Comparison of ENCODE assay signal across 8 mouse cellular contexts in the genomic region with DNA sequence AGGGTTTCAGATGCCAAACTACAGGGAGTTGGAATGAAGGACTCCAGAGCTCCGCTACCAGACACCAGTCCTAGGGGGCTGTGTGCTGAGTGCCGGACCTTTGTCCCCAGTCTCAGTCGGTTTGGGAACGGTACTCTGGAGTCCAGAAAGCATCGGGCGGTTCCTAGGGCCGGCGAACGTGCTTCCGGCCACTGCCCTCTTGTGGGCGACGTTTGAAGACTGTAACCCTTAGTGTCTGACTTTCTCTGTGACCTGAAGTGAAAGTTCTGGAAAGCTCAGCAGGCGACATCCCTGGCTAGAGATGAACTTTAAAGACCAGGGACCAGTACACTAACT. TPM values are rescaled to one million over a fixed set of nuclear protein-coding genes. Genes with fewer than 3 reads are reported as not detected.
DNase-seq lines count a peak whose midpoint lies in the region; ATAC-seq lines count a peak whose summit lies in the region.

No protein-coding gene starts in this region.

- WGBS in forebrain, embryonic 15.5 days, result under 1% methylated on average over 13 of the region's 13 CpGs
- under 1% methylated on average over 13 of the region's 13 CpGs for WGBS in hindbrain, embryonic 12.5 days
- WGBS in limb, embryonic 15.5 days, result under 1% methylated on average over 13 of the region's 13 CpGs
- under 1% methylated on average over 13 of the region's 13 CpGs for WGBS in midbrain, embryonic 14.5 days

- H3K27ac ChIP-seq in forebrain, embryonic 15.5 days (replicated peaks), result peak overlapping the region; percentile 93
- H3K27ac ChIP-seq in hindbrain, embryonic 12.5 days, result peak overlapping the region; percentile 95; the same call in 1 of the 2 replicates
- peak overlapping the region; percentile 98 for H3K27ac ChIP-seq in limb, embryonic 15.5 days
- H3K27ac ChIP-seq in midbrain, embryonic 14.5 days (replicated peaks; ENCODE audit: low read depth, low read length), result peak overlapping the region; percentile 90; the same call in 1 of the 2 replicates

- H3K27me3 ChIP-seq in forebrain, embryonic 15.5 days, result no peaks in the 10 kb centered on the region
- H3K27me3 ChIP-seq in hindbrain, embryonic 12.5 days, result no peaks in the 10 kb centered on the region
- no peaks in the 10 kb centered on the region for H3K27me3 ChIP-seq in limb, embryonic 15.5 days
- no peaks in the 10 kb centered on the region for H3K27me3 ChIP-seq in midbrain, embryonic 14.5 days (ENCODE audit: control insufficient read depth, insufficient read depth, low read length)

- DNase-seq in cerebellum, adult 18-20 months, result peak; percentile 74
- no peak for DNase-seq in cerebellum, adult 9-11 months
- peak; percentile 87 for DNase-seq in adrenal gland, postnatal 14 days
- peak; percentile 67 for DNase-seq in midbrain, embryonic 14.5 days
- peak; percentile 70 for DNase-seq in urinary bladder, adult 2 months (ENCODE audit: low spot score)

- no peak; the same call in 1 of the 2 replicates for ATAC-seq in forebrain, embryonic 15.5 days (replicated peaks)
- ATAC-seq in hindbrain, embryonic 12.5 days (ENCODE audit: low FRiP score), result no peak
- ATAC-seq in limb, embryonic 15.5 days (ENCODE audit: insufficient number of reproducible peaks, low FRiP score, low TSS enrichment, low read depth), result no peak
- ATAC-seq in midbrain, embryonic 14.5 days (ENCODE audit: low FRiP score, low TSS enrichment), result peak; percentile 3; the same call in 1 of the 2 replicates

- H3K4me3 ChIP-seq in forebrain, embryonic 15.5 days, result peak overlapping the region; percentile 73
- H3K4me3 ChIP-seq in hindbrain, embryonic 12.5 days, result peak overlapping the region; percentile 85
- peak overlapping the region; percentile 78 for H3K4me3 ChIP-seq in limb, embryonic 15.5 days
- H3K4me3 ChIP-seq in midbrain, embryonic 14.5 days (replicated peaks; ENCODE audit: low read depth, low read length), result peak overlapping the region; percentile 88

- no peaks in the 10 kb centered on the region for H3K36me3 ChIP-seq in forebrain, embryonic 15.5 days
- H3K36me3 ChIP-seq in hindbrain, embryonic 12.5 days, result 0 out of 2 replicates have a peak, but pooled peaks cover 4% of the 10 kb centered on the region
- no peaks in the 10 kb centered on the region; the same call in 1 of the 2 replicates for H3K36me3 ChIP-seq in limb, embryonic 15.5 days
- H3K36me3 ChIP-seq in midbrain, embryonic 14.5 days (ENCODE audit: control insufficient read depth, insufficient read depth, low read length), result peaks cover 6% of the 10 kb centered on the region; the same call in 1 of the 2 replicates

- H3K4me1 ChIP-seq in forebrain, embryonic 15.5 days, result peaks cover 39% of the 10 kb centered on the region
- H3K4me1 ChIP-seq in hindbrain, embryonic 12.5 days, result peaks cover 39% of the 10 kb centered on the region
- H3K4me1 ChIP-seq in limb, embryonic 15.5 days, result peaks cover 31% of the 10 kb centered on the region
- H3K4me1 ChIP-seq in midbrain, embryonic 14.5 days (ENCODE audit: control insufficient read depth, insufficient read depth, low read length), result peaks cover 26% of the 10 kb centered on the region

- H3K9ac ChIP-seq in forebrain, embryonic 15.5 days (replicated peaks), result peak overlapping the region; percentile 68
- H3K9ac ChIP-seq in hindbrain, embryonic 12.5 days, result peak overlapping the region; percentile 95
- H3K9ac ChIP-seq in limb, embryonic 15.5 days, result no peak overlapping the region; the same call in 1 of the 2 replicates
- peak overlapping the region; percentile 36; the same call in 1 of the 2 replicates for H3K9ac ChIP-seq in midbrain, embryonic 14.5 days (replicated peaks; ENCODE audit: low read length)

- peak overlapping the region; percentile 94 for H3K4me2 ChIP-seq in forebrain, embryonic 15.5 days (replicated peaks)
- peak overlapping the region; percentile 76 for H3K4me2 ChIP-seq in hindbrain, embryonic 12.5 days (replicated peaks)
- H3K4me2 ChIP-seq in limb, embryonic 15.5 days, result peak overlapping the region; percentile 86
- H3K4me2 ChIP-seq in midbrain, embryonic 14.5 days (ENCODE audit: low read length), result peak overlapping the region; percentile 96

- no peaks in the 10 kb centered on the region for H3K9me3 ChIP-seq in forebrain, embryonic 15.5 days
- H3K9me3 ChIP-seq in hindbrain, embryonic 12.5 days (replicated peaks), result 0 out of 2 replicates have a peak, but pooled peaks cover 6% of the 10 kb centered on the region
- H3K9me3 ChIP-seq in limb, embryonic 15.5 days, result no peaks in the 10 kb centered on the region
- 0 out of 2 replicates have a peak, but pooled peaks cover 3% of the 10 kb centered on the region for H3K9me3 ChIP-seq in midbrain, embryonic 14.5 days (ENCODE audit: control insufficient read depth, low read length)

RNA-seq across cellular contexts. Expression of gene Lrp1, which starts 1.1 kb away (rescaled TPM):
- 138 and 201 TPM in 2 replicates for total RNA-seq in adrenal gland, postnatal 14 days (2021)
- polyA plus RNA-seq in forebrain, embryonic 15.5 days (2015; fragmentation: Nextera tagmentation; extraction: Ambion mirVana), result 93.1 and 95.7 TPM in 2 replicates
- polyA plus RNA-seq in hindbrain, embryonic 12.5 days (2016; fragmentation: Nextera tagmentation; extraction: Ambion mirVana), result 111 and 115 TPM in 2 replicates
- polyA plus RNA-seq in limb, embryonic 15.5 days (2015; fragmentation: Nextera tagmentation; extraction: Ambion mirVana), result 146 and 148 TPM in 2 replicates
- polyA plus RNA-seq in midbrain, embryonic 14.5 days (2014; fragmentation: Nextera tagmentation; extraction: Ambion mirVana), result 110 and 131 TPM in 2 replicates
- polyA plus RNA-seq in urinary bladder, adult 2 months (2012; rRNA removed), result 242 and 366 TPM in 2 replicates

RNA-seq across cellular contexts. Expression of gene Stat6, which starts 20.8 kb away (rescaled TPM):
- 75.0 and 89.4 TPM in 2 replicates for total RNA-seq in adrenal gland, postnatal 14 days (2021)
- polyA plus RNA-seq in forebrain, embryonic 15.5 days (2015; fragmentation: Nextera tagmentation; extraction: Ambion mirVana), result 3.4 and 3.7 TPM in 2 replicates
- 8.8 and 11.3 TPM in 2 replicates for polyA plus RNA-seq in hindbrain, embryonic 12.5 days (2016; fragmentation: Nextera tagmentation; extraction: Ambion mirVana)
- polyA plus RNA-seq in limb, embryonic 15.5 days (2015; fragmentation: Nextera tagmentation; extraction: Ambion mirVana), result 36.7 and 38.9 TPM in 2 replicates
- polyA plus RNA-seq in midbrain, embryonic 14.5 days (2014; fragmentation: Nextera tagmentation; extraction: Ambion mirVana), result 1.4 and 4.0 TPM in 2 replicates
- polyA plus RNA-seq in urinary bladder, adult 2 months (2012; rRNA removed), result 78.1 and 88.7 TPM in 2 replicates

RNA-seq across cellular contexts. Expression of gene Nemp1, which starts 44.7 kb away (rescaled TPM):
- 9.2 and 9.4 TPM in 2 replicates for total RNA-seq in adrenal gland, postnatal 14 days (2021)
- 4.8 and 5.8 TPM in 2 replicates for polyA plus RNA-seq in forebrain, embryonic 15.5 days (2015; fragmentation: Nextera tagmentation; extraction: Ambion mirVana)
- 7.8 and 8.9 TPM in 2 replicates for polyA plus RNA-seq in hindbrain, embryonic 12.5 days (2016; fragmentation: Nextera tagmentation; extraction: Ambion mirVana)
- polyA plus RNA-seq in limb, embryonic 15.5 days (2015; fragmentation: Nextera tagmentation; extraction: Ambion mirVana), result 8.3 and 8.5 TPM in 2 replicates
- 2.6 and 3.5 TPM in 2 replicates for polyA plus RNA-seq in midbrain, embryonic 14.5 days (2014; fragmentation: Nextera tagmentation; extraction: Ambion mirVana)
- 8.3 and 9.1 TPM in 2 replicates for polyA plus RNA-seq in urinary bladder, adult 2 months (2012; rRNA removed)

RNA-seq across cellular contexts. Expression of gene Nab2, which starts 46.3 kb away (rescaled TPM):
- 23.7 and 24.6 TPM in 2 replicates for total RNA-seq in adrenal gland, postnatal 14 days (2021)
- polyA plus RNA-seq in forebrain, embryonic 15.5 days (2015; fragmentation: Nextera tagmentation; extraction: Ambion mirVana), result 2.9 and 3.9 TPM in 2 replicates
- polyA plus RNA-seq in hindbrain, embryonic 12.5 days (2016; fragmentation: Nextera tagmentation; extraction: Ambion mirVana), result 6.8 and 8.9 TPM in 2 replicates
- 23.7 and 24.4 TPM in 2 replicates for polyA plus RNA-seq in limb, embryonic 15.5 days (2015; fragmentation: Nextera tagmentation; extraction: Ambion mirVana)
- polyA plus RNA-seq in midbrain, embryonic 14.5 days (2014; fragmentation: Nextera tagmentation; extraction: Ambion mirVana), result 0.93 and 1.2 TPM in 2 replicates
- 27.5 and 29.1 TPM in 2 replicates for polyA plus RNA-seq in urinary bladder, adult 2 months (2012; rRNA removed)
